Mouse (Mus musculus) common myeloid progenitor, adult 5-6 weeks (primary cell): ENCODE results near the gene Zdhhc3. TPM values are rescaled to one million over a fixed set of nuclear protein-coding genes. Genes with fewer than 3 reads are reported as not detected.

Experiments
- ATAC-seq: replicated peaks from 2 replicates; pipeline ENCODE4 v1.8.0; 2016; ENCODE audit warnings: low read depth, mild to moderate bottlenecking, moderate TSS enrichment, inconsistent platforms; ENCODE audit not compliant: poor library complexity, severe bottlenecking
- total RNA-seq: library from RNA; stranded (forward); fragments of 200-1000, 187-1606 nt; gene quantifications from 2 replicates; pipeline ENCODE4 v1.2.3, GENCODE M21; 2017

The Zdhhc3 gene
- total RNA-seq, 1 experiment from 2014 or later = 43.1 TPM

DNA sequence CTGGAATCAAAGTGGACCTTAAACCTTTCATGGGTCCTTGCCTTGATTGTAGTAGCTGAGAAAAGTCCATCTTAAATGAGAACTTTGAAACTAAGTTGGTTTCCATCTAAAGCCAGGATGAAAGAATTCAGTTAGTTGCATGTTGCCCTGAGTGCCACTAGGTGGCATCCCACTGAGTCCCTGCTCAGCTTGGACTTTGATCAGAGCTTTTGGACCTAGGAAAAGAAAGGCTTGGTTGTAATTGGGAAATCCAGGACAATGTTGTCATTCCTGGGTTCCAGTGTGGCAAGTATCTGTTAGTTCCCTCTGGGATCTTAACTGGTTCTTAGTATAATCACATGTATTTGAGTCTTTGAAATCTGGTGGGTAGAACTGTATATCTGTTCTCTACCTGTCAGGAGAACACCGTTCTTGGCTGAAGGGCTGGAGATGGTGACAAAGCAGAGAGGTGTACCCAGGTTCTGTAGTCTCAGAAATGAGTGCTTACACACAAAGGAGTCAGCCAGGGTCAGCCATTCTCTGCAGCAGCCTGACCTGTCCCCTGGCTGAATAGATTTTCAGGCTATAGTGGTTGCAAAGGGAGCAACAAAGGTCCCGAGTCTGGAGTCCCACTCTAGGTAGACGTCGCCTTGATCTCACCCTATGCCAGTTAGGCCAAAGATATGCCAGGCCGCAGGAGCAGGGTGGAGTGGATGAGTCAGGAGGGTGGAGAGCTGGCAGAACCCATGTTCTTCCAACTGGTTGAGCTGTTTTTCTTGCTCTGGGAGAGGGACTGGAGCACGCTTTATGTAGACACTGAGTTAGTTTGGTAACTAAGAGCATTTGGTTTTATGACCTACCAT lies 10.8 kb upstream of the Zdhhc3 start:
- ATAC-seq = peak; percentile 60; the same call in 1 of the 2 replicates

- ATAC-seq = no peak
Observed at GRCm38 (mm10) chr9:123123017-123123416, 10.0 kb upstream of the Zdhhc3 start.

DNA sequence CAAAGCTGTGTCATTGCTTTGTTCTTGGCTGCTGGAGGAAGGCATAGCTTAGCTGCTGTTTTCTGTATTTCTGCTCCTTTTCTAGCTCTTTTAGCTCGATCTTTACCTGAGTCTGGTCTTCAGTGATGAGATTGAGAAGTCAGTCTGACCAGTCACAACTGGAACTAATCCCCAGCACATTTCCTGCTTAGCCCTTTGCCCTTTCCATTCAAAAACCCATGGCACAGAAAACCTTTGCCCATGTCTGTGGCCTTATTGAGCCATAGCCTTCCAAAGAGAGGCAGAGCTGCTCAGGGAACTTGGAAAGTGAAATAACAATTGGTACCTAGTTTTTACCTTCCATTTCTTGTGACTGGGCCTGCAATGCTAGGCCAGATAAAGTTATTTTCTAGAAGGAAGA lies 2.6 kb upstream of the Zdhhc3 start:
- no peak for ATAC-seq

- ATAC-seq = no peak
Observed at GRCm38 (mm10) chr9:123113931-123114330, 926 bp upstream of the Zdhhc3 start.

GRCm38 (mm10) chr9:123111751-123112221 lies 1.2 kb downstream of the Zdhhc3 start:
- ATAC-seq = no peak

GRCm38 (mm10) chr9:123109188-123109587 lies 3.8 kb downstream of the Zdhhc3 start:
- no peak for ATAC-seq

GRCm38 (mm10) chr9:123107186-123107585 lies 5.8 kb downstream of the Zdhhc3 start:
- ATAC-seq = peak; percentile 90

DNA sequence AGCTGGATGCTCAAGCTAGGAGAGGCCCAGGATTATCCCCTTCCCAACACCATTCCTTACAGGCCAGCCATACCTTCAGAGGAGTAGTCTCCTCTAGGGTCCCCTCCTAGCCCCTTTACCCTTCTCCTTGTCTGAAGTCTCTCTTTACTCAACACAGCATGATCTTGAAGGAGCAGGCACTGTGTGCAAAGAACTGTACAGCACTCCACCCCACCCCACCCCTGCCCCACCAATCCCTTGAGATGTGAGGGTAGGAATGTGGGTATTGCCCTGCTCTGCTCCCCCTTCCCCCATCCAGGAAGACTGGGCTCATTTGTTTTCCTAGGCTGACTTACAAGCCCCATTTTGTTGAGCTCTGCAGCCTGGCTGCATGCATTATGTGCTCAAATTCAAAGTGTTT lies 8.6 kb downstream of the Zdhhc3 start:
- no peak for ATAC-seq

- no peak for ATAC-seq
Observed at GRCm38 (mm10) chr9:123103425-123103824, 9.6 kb downstream of the Zdhhc3 start.

DNA sequence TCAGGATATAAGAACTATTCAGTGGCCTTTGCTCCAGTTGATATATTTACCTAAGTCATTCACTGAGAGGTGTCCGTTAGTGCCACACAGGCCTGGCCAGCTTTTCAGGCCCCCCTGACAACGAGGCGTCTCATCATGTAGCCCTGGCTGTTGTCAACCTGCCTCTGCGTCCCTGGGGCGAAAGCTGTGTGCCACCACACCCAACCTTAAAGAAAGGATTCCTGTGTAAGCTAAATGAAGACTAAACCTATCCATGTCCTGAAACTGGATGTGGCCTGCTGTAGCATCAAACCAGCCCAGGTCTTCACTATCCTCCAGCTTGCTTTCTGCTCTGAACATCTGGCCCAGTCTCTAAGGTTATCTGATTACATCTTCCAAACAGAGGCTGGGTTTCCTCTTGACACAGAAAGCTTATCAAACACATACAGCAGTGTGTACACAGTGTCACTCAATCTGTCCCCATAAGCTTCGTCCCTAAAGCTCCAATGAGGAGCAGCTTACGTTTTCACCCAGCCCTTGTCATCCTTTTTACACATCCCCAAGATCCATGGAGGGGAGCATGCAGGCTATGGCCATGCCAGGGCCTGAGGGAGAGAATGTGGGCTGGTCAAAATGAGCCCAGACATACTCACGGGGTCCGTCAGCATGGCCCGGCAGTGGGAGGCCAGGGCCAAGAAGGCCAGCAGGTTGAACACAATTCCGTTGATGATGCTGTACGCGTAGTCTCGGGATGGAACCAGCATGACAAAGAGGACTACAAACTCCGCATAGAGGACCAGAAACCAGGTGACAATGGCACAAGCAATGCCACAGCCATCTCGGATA lies 13.2 kb downstream of the Zdhhc3 start:
- ATAC-seq = no peak; the same call in 1 of the 2 replicates

DNA sequence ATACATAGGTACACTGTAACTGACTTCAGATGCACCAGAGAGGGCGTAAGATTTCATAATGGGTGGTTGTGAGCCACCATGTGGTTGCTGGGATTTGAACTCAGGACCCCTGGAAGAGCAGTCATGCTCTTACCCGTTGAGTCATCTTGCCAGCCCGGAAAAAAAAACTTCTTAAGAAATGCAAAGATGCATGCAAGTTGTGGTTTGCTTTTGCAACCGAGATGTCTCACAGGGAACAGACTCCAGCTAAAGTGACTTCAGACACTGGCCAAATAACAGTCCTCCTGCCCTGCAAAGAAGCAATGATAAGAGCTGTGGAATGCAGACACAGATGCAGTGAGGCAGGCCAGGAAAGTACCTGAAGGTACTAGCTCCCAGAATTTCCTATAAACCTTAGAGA lies 22.2 kb downstream of the Zdhhc3 start:
- ATAC-seq = no peak

GRCm38 (mm10) chr9:123087558-123087957 lies 25.4 kb downstream of the Zdhhc3 start:
- peak; percentile 90 for ATAC-seq

- ATAC-seq = no peak
Observed at GRCm38 (mm10) chr9:123085373-123085772, 27.6 kb downstream of the Zdhhc3 start.

DNA sequence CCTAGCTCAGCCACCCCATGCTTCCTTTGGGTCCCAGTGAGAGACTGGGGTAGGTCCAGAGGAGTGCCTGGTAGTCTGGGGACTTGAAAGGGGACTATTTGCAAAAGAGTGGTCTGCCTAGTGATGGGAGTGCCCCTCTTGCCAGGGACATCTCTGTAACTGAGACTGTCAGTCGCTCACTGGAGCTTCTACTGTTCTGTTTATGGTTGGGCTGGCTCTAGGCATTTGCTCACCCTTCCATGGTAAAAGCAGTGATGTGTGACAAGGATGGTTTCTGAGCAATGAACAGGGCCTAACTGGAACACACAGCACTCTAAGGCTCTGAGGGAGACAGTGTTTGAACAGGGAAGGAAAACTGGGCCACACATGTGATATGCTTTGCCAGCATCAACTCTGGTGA lies 32.2 kb downstream of the Zdhhc3 start:
- no peak for ATAC-seq

- ATAC-seq = no peak
Observed at GRCm38 (mm10) chr9:123080355-123080754, 32.6 kb downstream of the Zdhhc3 start.

DNA sequence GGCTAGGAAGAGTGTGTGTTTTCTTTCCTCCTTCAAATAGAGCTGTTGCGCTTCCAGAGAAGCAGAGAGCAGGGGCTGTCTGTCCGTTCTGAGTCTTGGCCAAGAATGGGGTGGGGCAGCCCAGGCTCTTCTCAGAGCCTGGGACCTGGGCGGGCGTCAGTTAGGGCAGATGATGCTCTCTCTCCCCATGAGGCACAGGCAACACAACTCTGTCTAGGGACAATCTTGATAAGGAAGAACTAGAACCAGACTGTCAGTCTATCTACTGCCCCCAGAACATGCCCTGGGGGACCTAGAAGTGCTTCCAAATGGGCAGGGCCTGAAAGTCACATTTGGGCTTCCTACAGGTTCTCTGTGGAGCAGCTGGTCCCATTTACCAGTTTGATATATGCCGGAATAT lies 33.9 kb downstream of the Zdhhc3 start:
- ATAC-seq = no peak; the same call in 1 of the 2 replicates

DNA sequence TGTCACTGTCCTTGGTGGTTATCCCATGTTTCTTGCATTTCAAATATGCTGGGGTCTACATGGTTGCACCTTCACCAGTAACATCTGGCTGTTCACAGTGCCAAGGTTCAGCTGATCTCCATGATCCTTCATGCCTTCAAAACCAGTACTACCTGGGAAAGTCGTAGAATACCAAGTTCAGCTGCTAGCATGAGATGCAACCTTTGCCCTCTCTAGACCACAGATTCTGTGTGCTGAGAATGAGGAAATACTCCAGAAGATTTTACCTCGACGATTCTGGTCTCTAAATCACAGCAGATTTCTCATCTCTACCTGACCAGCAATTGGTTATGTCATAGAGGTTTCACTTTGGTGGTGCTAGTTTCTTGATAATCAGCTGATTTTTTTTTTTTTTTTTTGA lies 52.8 kb downstream of the Zdhhc3 start:
- no peak for ATAC-seq

- peak; percentile 100 for ATAC-seq
Observed at GRCm38 (mm10) chr9:123058724-123059292, 54.2 kb downstream of the Zdhhc3 start.

GRCm38 (mm10) chr9:123047665-123048064 lies 65.3 kb downstream of the Zdhhc3 start:
- ATAC-seq = peak; percentile 86

GRCm38 (mm10) chr9:123034426-123034825 lies 78.6 kb downstream of the Zdhhc3 start, which contains the start of gene Tgm4:
TSS of gene Tgm4 (plus strand) at chr9:123034726.
- ATAC-seq = no peak
